19 mouse cellular contexts compared by ENCODE assay signal in genomic region chrX:85869914-85870483, GRCm38 (mm10). TPM values are rescaled to one million over a fixed set of nuclear protein-coding genes. Genes with fewer than 3 reads are reported as not detected.
A peak's percentile ranks its signal among the peaks of the same experiment; 100 is the strongest.
DNase-seq lines count a peak whose midpoint lies in the region.
"Had no signal": no experiment of that assay in that cellular context is flagged by ENCODE, and none has a peak within 500 bp of the region (broad histone marks: within the 10 kb centered on the region; RNA-seq: fewer than 3 reads in every experiment).

TSS of gene 5430427O19Rik (plus strand) at chrX:85870354.

- H3K36me3 ChIP-seq in macrophage (ENCODE audit: inconsistent target), result no peaks in the 10 kb centered on the region
- no peaks in the 10 kb centered on the region for H3K36me3 ChIP-seq in splenic B cell, adult 2 months (ENCODE audit: control insufficient read depth, insufficient read depth, low read length, poor library complexity, severe bottlenecking)
- H3K36me3 ChIP-seq: limb, embryonic 10.5 days; liver, embryonic 15.5 days had no signal

- H3K4me3 ChIP-seq in macrophage (ENCODE audit: inconsistent target), result peak within 1 kb of the TSS; percentile 49
- H3K4me3 ChIP-seq: heart, adult 2 months; limb, embryonic 10.5 days; liver, embryonic 15.5 days had no signal

- WGBS in macrophage (ENCODE audit: missing documents), result 41% methylated on average over 3 of the region's 3 CpGs

- peak; percentile 52 to 69 for DNase-seq in spleen, postnatal 36 days (ENCODE audit: low spot score in 2 of 2)
- DNase-seq in spleen, postnatal 4 days (ENCODE audit: low spot score in 2 of 2), result no peak
- DNase-seq in MEL-GATA-1-ER (ENCODE audit: extremely low read depth, low read depth), result peak; percentile 84
- DNase-seq in splenic B cell, adult 2 months (ENCODE audit: low read depth, low spot score), result peak; percentile 74
- no peak for DNase-seq in ovary, postnatal 14 days (ENCODE audit: low spot score)
- no peak for DNase-seq in cerebellum, adult 11 months
- no peak for DNase-seq in lung, postnatal 4 days
- DNase-seq: cerebellum, postnatal 14 days; heart, adult 2 months; kidney, adult 2 months; kidney, postnatal 36 days; layer of hippocampus, postnatal 36 days; right cerebral cortex, adult 18-20 months had no signal

- H3K27me3 ChIP-seq in splenic B cell, adult 2 months (ENCODE audit: control insufficient read depth, insufficient read depth, low read length, poor library complexity, severe bottlenecking), result no peaks in the 10 kb centered on the region
- H3K27me3 ChIP-seq: liver, embryonic 15.5 days had no signal

- peak within 1 kb of the TSS; percentile 73 for H3K27ac ChIP-seq in macrophage
- H3K27ac ChIP-seq: heart, adult 2 months; hindbrain, embryonic 14.5 days; limb, embryonic 10.5 days; liver, embryonic 15.5 days had no signal

- H3K79me2 ChIP-seq in macrophage (ENCODE audit: inconsistent target), result peaks cover 45% of the 10 kb centered on the region

RNA-seq across cellular contexts. Expression of gene 5430427O19Rik, which starts in this region (rescaled TPM):
- total RNA-seq in macrophage (2018; cell fraction: chromatin; rRNA removed), result 100 to 1,000 TPM in 2 of 26 experiments, 10 to 100 TPM in 24; 13.2 to 131 (median 44.1) TPM
- 10 to 100 TPM; 12.9 to 43.4 (median 21.3) TPM for total RNA-seq in macrophage (2018; cell fraction: cytosol; rRNA removed)
- 100 to 1,000 TPM in 2 of 26 experiments, 10 to 100 TPM in 24; 26.1 to 109 (median 45.8) TPM for total RNA-seq in macrophage (2018; cell fraction: nucleus; rRNA removed)
- 9.2 to 17.1 TPM (median 15.3 TPM) in 3 replicates for polyA plus RNA-seq in macrophage (2018)
- total RNA-seq: midbrain, postnatal 0 days had no signal
- polyA plus RNA-seq: midbrain, postnatal 0 days; neural tube, embryonic 14.5 days had no signal

Comparison
In these comparisons a context has a peak if more than half of its experiments do, and no peak if none do; other contexts are left out.
1. DNase-seq: peak in spleen, postnatal 36 days (2 of 2), MEL-GATA-1-ER (single experiment) and splenic B cell, adult 2 months (single experiment); none in spleen, postnatal 4 days (0 of 2), ovary, postnatal 14 days (single experiment), cerebellum, adult 11 months (single experiment) and lung, postnatal 4 days (0 of 2).